Mouse (Mus musculus) liver, embryonic 16.5 days (tissue): ENCODE results near the gene Krt14. TPM values are rescaled to one million over a fixed set of nuclear protein-coding genes. Genes with fewer than 3 reads are reported as not detected.

ENCODE experiments used
- polyA plus RNA-seq: library from polyadenylated mRNA; unstranded; fragments of >200 nt; fragmentation: Nextera tagmentation; extraction: Ambion mirVana; gene quantifications from 2 replicates; pipeline ENCODE4 v1.2.1, GENCODE M21; 2015

Gene Krt14
- polyA plus RNA-seq, 1 experiment from 2014 or later, result 0.31 TPM

Other genes starting within 250 kb of the Krt14 start
- not detected in 2 replicates for gene Krtap29-1, start 228.5 kb downstream of the Krt14 start, polyA plus RNA-seq
- not detected in 2 replicates for gene Krtap16-1, start 221.0 kb downstream of the Krt14 start, polyA plus RNA-seq
- not detected in 2 replicates for gene Krtap17-1, start 213.6 kb downstream of the Krt14 start, polyA plus RNA-seq
- gene Krt33a, start 191.3 kb downstream of the Krt14 start, polyA plus RNA-seq, result not detected in 2 replicates
- not detected in 2 replicates for gene Krt33b, start 177.7 kb downstream of the Krt14 start, polyA plus RNA-seq
- gene Krt34, start 166.0 kb downstream of the Krt14 start, polyA plus RNA-seq, result not detected in 2 replicates
- not detected in 2 replicates for gene Krt31, start 157.0 kb downstream of the Krt14 start, polyA plus RNA-seq
- not detected in 2 replicates for gene Krt32, start 119.3 kb downstream of the Krt14 start, polyA plus RNA-seq
- gene Krt35, start 111.3 kb downstream of the Krt14 start, polyA plus RNA-seq, result not detected in 2 replicates
- not detected in 2 replicates for gene Krt36, start 101.9 kb downstream of the Krt14 start, polyA plus RNA-seq
- not detected in 2 replicates for gene Krt13, start 86.0 kb downstream of the Krt14 start, polyA plus RNA-seq
- 0.07 and 0.12 TPM in 2 replicates for gene Krt15, start 71.6 kb downstream of the Krt14 start, polyA plus RNA-seq
- 2.8 and 9.4 TPM in 2 replicates for gene Krt19, start 58.9 kb downstream of the Krt14 start, polyA plus RNA-seq
- gene Krt9, start 14.3 kb downstream of the Krt14 start, polyA plus RNA-seq, result not detected in 2 replicates
- gene Krt16, start 41.4 kb upstream of the Krt14 start, polyA plus RNA-seq, result not detected in 2 replicates
- 0.18 and 0.22 TPM in 2 replicates for gene Krt17, start 53.5 kb upstream of the Krt14 start, polyA plus RNA-seq
- gene Krt42, start 62.3 kb upstream of the Krt14 start, polyA plus RNA-seq, result not detected in 2 replicates
- gene Eif1, start 112.3 kb upstream of the Krt14 start, polyA plus RNA-seq, result 1,629 and 1,636 TPM in 2 replicates
- gene Gast, start 126.9 kb upstream of the Krt14 start, polyA plus RNA-seq, result not detected in 2 replicates
- gene Hap1, start 148.6 kb upstream of the Krt14 start, polyA plus RNA-seq, result 0.27 and 0.42 TPM in 2 replicates
- 15.5 and 17.7 TPM in 2 replicates for gene Jup, start 190.2 kb upstream of the Krt14 start, polyA plus RNA-seq
- 3.1 and 4.0 TPM in 2 replicates for gene P3h4, start 207.3 kb upstream of the Krt14 start, polyA plus RNA-seq
- gene Fkbp10, start 208.1 kb upstream of the Krt14 start, polyA plus RNA-seq, result 7.9 and 8.4 TPM in 2 replicates
- 14.9 and 16.0 TPM in 2 replicates for gene Nt5c3b, start 234.3 kb upstream of the Krt14 start, polyA plus RNA-seq
- 0.07 TPM in 1 of 2 replicates, not detected in the other for gene Klhl10, start 234.4 kb upstream of the Krt14 start, polyA plus RNA-seq